Mouse (Mus musculus) C2C12 (cell line): ENCODE data around the gene Mbtd1.

ENCODE experiments used
- CEBPB ChIP-seq: IDR thresholded peaks from one replicate; pipeline ENCODE4 v1.6.1; 2011; ENCODE audit warnings: low read depth, mild to moderate bottlenecking, control low read depth, moderate library complexity
- CTCF ChIP-seq: IDR thresholded peaks from one replicate; pipeline ENCODE4 v1.5.1; 2011; ENCODE audit not compliant: control insufficient read depth, insufficient read depth, insufficient read length
- MAX ChIP-seq: IDR thresholded peaks from one replicate; pipeline ENCODE4 v1.6.1; 2011; ENCODE audit warnings: mild to moderate bottlenecking, control low read depth
- MYOD1 ChIP-seq: IDR thresholded peaks from one replicate; pipeline ENCODE4 v1.6.1; 2011; ENCODE audit warnings: low read depth; ENCODE audit not compliant: control insufficient read depth, insufficient read length
- USF1 ChIP-seq: IDR thresholded peaks from one replicate; pipeline ENCODE4 v1.6.1; 2011; ENCODE audit warnings: low read depth, mild to moderate bottlenecking, control low read depth, moderate library complexity

DNA sequence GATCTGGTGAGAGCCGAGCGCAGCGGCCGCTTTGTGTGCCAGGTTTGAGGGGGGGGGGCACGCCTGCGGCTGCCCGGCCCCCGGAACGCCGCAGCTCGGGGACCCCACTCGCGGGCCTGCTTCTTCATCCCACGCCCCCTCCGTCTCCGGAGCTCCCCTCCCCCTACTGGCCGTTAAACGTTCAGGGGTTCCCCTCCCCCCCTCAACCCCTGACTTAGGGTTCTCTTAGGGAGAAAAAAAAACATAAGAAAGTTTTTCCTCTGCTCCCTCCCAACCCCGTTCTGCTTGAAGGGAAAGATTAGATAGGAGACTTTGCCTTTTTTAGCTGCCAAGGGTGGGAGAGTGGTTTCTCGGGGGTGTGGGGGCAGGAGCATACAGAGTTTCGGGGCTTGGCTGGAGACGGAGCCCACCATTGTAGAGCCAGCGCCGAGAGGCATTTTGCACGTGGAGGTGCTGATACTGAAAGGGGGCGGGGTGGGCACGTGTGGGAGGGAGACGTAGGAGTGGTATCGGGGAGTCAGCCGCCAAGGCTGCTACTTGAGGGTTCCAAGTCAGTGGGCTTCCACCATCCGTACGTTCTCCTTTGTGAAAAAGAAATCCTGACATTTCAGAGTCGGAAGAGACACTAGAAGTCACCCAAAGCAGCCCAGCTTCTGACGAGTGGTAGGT, 893 bp downstream of the Mbtd1 start:
- TF ChIP-seq CTCF: no peak
- TF ChIP-seq USF1: no peak
- TF ChIP-seq MAX: no peak
- TF ChIP-seq MYOD1: no peak
- TF ChIP-seq CEBPB: no peak
